In genomic region chr2:91957096-91957495, GRCm38 (mm10) we compare ENCODE assay signal across 8 mouse cellular contexts. TPM values are rescaled to one million over a fixed set of nuclear protein-coding genes. Genes with fewer than 3 reads are reported as not detected.
DNase-seq lines count a peak whose midpoint lies in the region; ATAC-seq and TF ChIP-seq lines count a peak whose summit lies in the region.

No protein-coding gene starts in this region.

- 23% methylated on average over 3 of the region's 4 CpGs for WGBS in kidney, postnatal 0 days
- 31% methylated on average over 4 of the region's 4 CpGs for WGBS in kidney, embryonic 15.5 days
- 17% methylated on average over 4 of the region's 4 CpGs for WGBS in hindbrain, embryonic 16.5 days
- WGBS in limb, embryonic 12.5 days: 33% methylated on average over 4 of the region's 4 CpGs
- 52% methylated on average over 4 of the region's 4 CpGs for WGBS in kidney, embryonic 14.5 days

- no peak overlapping the region for H3K4me3 ChIP-seq in kidney, postnatal 0 days (replicated peaks; ENCODE audit: low read depth, low read length)
- H3K4me3 ChIP-seq in kidney, embryonic 15.5 days (replicated peaks): no peak overlapping the region
- H3K4me3 ChIP-seq in hindbrain, embryonic 16.5 days (ENCODE audit: low read length): no peak overlapping the region
- H3K4me3 ChIP-seq in limb, embryonic 12.5 days (replicated peaks): no peak overlapping the region
- no peak overlapping the region for H3K4me3 ChIP-seq in myocyte
- H3K4me3 ChIP-seq in kidney, embryonic 14.5 days (ENCODE audit: low read length): no peak overlapping the region

- H3K4me1 ChIP-seq in kidney, postnatal 0 days (replicated peaks; ENCODE audit: insufficient read depth, low read length): peaks cover 22% of the 10 kb centered on the region
- peaks cover 74% of the 10 kb centered on the region for H3K4me1 ChIP-seq in kidney, embryonic 15.5 days
- peaks cover 33% of the 10 kb centered on the region for H3K4me1 ChIP-seq in hindbrain, embryonic 16.5 days (ENCODE audit: control insufficient read depth, insufficient read depth, low read depth, low read length)
- H3K4me1 ChIP-seq in limb, embryonic 12.5 days (replicated peaks): peaks cover 34% of the 10 kb centered on the region
- H3K4me1 ChIP-seq in kidney, embryonic 14.5 days (ENCODE audit: control insufficient read depth, insufficient read depth, low read length): peaks cover 25% of the 10 kb centered on the region

- no peak for TF ChIP-seq CTCF in kidney, postnatal 0 days (IDR thresholded peaks at IDR 0.05; ENCODE audit: low read depth)

- no peaks in the 10 kb centered on the region for H3K9me3 ChIP-seq in kidney, postnatal 0 days (replicated peaks; ENCODE audit: low read length)
- no peaks in the 10 kb centered on the region for H3K9me3 ChIP-seq in kidney, embryonic 15.5 days (replicated peaks)
- H3K9me3 ChIP-seq in hindbrain, embryonic 16.5 days (ENCODE audit: control insufficient read depth, low read length): no peaks in the 10 kb centered on the region
- H3K9me3 ChIP-seq in limb, embryonic 12.5 days: no peaks in the 10 kb centered on the region
- H3K9me3 ChIP-seq in kidney, embryonic 14.5 days (ENCODE audit: control insufficient read depth, low read length): no peaks in the 10 kb centered on the region

- H3K9ac ChIP-seq in kidney, postnatal 0 days (ENCODE audit: low read depth, low read length): no peak overlapping the region
- no peak overlapping the region for H3K9ac ChIP-seq in kidney, embryonic 15.5 days
- peak overlapping the region; percentile 20 for H3K9ac ChIP-seq in hindbrain, embryonic 16.5 days (ENCODE audit: low read depth, low read length)
- H3K9ac ChIP-seq in limb, embryonic 12.5 days (replicated peaks): 0 out of 2 replicates have a peak overlapping the region, but pooled peaks have one; percentile 40
- H3K9ac ChIP-seq in kidney, embryonic 14.5 days (ENCODE audit: low read depth, low read length): no peak overlapping the region; the same call in 1 of the 2 replicates

- H3K27ac ChIP-seq in kidney, postnatal 0 days: no peak overlapping the region
- H3K27ac ChIP-seq in kidney, embryonic 15.5 days: no peak overlapping the region
- H3K27ac ChIP-seq in hindbrain, embryonic 16.5 days (ENCODE audit: low read depth, low read length): no peak overlapping the region
- 0 out of 2 replicates have a peak overlapping the region, but pooled peaks have one; percentile 29 for H3K27ac ChIP-seq in limb, embryonic 12.5 days
- no peak overlapping the region for H3K27ac ChIP-seq in kidney, embryonic 14.5 days (ENCODE audit: low read depth, low read length)

- H3K4me2 ChIP-seq in kidney, postnatal 0 days (ENCODE audit: low read length): no peak overlapping the region
- no peak overlapping the region for H3K4me2 ChIP-seq in kidney, embryonic 15.5 days
- no peak overlapping the region for H3K4me2 ChIP-seq in hindbrain, embryonic 16.5 days (ENCODE audit: low read length)
- peak overlapping the region; percentile 19; the same call in 1 of the 2 replicates for H3K4me2 ChIP-seq in limb, embryonic 12.5 days
- H3K4me2 ChIP-seq in myocyte (ENCODE audit: low read depth): peak overlapping the region; percentile 49
- H3K4me2 ChIP-seq in kidney, embryonic 14.5 days (replicated peaks; ENCODE audit: low read depth, low read length): no peak overlapping the region

- peaks cover 62% of the 10 kb centered on the region for H3K79me2 ChIP-seq in myocyte (ENCODE audit: control insufficient read depth, insufficient read depth)

- H3K36me3 ChIP-seq in kidney, postnatal 0 days (ENCODE audit: insufficient read depth, low read length): no peaks in the 10 kb centered on the region
- 0 out of 2 replicates have a peak, but pooled peaks cover 6% of the 10 kb centered on the region for H3K36me3 ChIP-seq in kidney, embryonic 15.5 days
- no peaks in the 10 kb centered on the region for H3K36me3 ChIP-seq in hindbrain, embryonic 16.5 days (ENCODE audit: control insufficient read depth, insufficient read depth, low read length)
- peaks cover 5% of the 10 kb centered on the region; the same call in 1 of the 2 replicates for H3K36me3 ChIP-seq in limb, embryonic 12.5 days
- no peaks in the 10 kb centered on the region for H3K36me3 ChIP-seq in myocyte (ENCODE audit: control insufficient read depth, insufficient read depth)
- H3K36me3 ChIP-seq in kidney, embryonic 14.5 days (ENCODE audit: control insufficient read depth, insufficient read depth, low read length): no peaks in the 10 kb centered on the region; the same call in 1 of the 2 replicates

- no peak for TF ChIP-seq POLR2A in myocyte (IDR thresholded peaks at IDR 0.05; ENCODE audit: insufficient read length, low read depth)

- 0 out of 2 replicates have a peak, but pooled peaks have one; percentile 18 for ATAC-seq in kidney, postnatal 0 days (replicated peaks; ENCODE audit: low FRiP score, low read depth)
- no peak; the same call in 1 of the 2 replicates for ATAC-seq in kidney, embryonic 15.5 days (replicated peaks; ENCODE audit: low FRiP score)
- peak; percentile 51 for ATAC-seq in common myeloid progenitor, adult 5-6 weeks (replicated peaks; ENCODE audit: low read depth, poor library complexity, severe bottlenecking)
- peak; percentile 46; the same call in 1 of the 2 replicates for ATAC-seq in hindbrain, embryonic 16.5 days
- peak; percentile 52; the same call in 1 of the 2 replicates for ATAC-seq in limb, embryonic 12.5 days (ENCODE audit: insufficient number of reproducible peaks, insufficient read depth, low FRiP score, low TSS enrichment, low read depth)
- ATAC-seq in kidney, embryonic 14.5 days (ENCODE audit: low FRiP score, low TSS enrichment): no peak

- DNase-seq in kidney, postnatal 0 days (ENCODE audit: low spot score): no peak
- DNase-seq in testis, postnatal 10 days (ENCODE audit: low spot score): no peak

- no peaks in the 10 kb centered on the region for H3K27me3 ChIP-seq in kidney, postnatal 0 days (ENCODE audit: insufficient read depth, low read length)
- no peaks in the 10 kb centered on the region for H3K27me3 ChIP-seq in kidney, embryonic 15.5 days
- no peaks in the 10 kb centered on the region for H3K27me3 ChIP-seq in hindbrain, embryonic 16.5 days (replicated peaks; ENCODE audit: control insufficient read depth, insufficient read depth, low read length)
- H3K27me3 ChIP-seq in limb, embryonic 12.5 days: no peaks in the 10 kb centered on the region
- H3K27me3 ChIP-seq in myocyte (ENCODE audit: control insufficient read depth, insufficient read depth, insufficient read length): no peaks in the 10 kb centered on the region
- no peaks in the 10 kb centered on the region for H3K27me3 ChIP-seq in kidney, embryonic 14.5 days (ENCODE audit: control insufficient read depth, insufficient read depth, low read length)

- no peak overlapping the region for H3ac ChIP-seq in myocyte (ENCODE audit: control insufficient read depth, insufficient read length)

TF ChIP-seq in myocyte, 11 proteins besides CTCF, POLR2A, EP300 and RAD21 (continues in another document):
- TF ChIP-seq USF1 (IDR thresholded peaks at IDR 0.05; ENCODE audit: low read depth) (no peak), MAX (IDR thresholded peaks at IDR 0.05; ENCODE audit: low read depth) (no peak), MYOD1 (IDR thresholded peaks at IDR 0.05; ENCODE audit: control insufficient read depth in 1 of 3, insufficient read length in 2 of 3, low read depth in 2 of 3) (peak in 1 of 3 experiments; percentile 60), TCF3 (IDR thresholded peaks at IDR 0.05; ENCODE audit: insufficient read length, low read depth) (no peak), E2F4 (IDR thresholded peaks at IDR 0.05; ENCODE audit: insufficient read depth) (no peak), REST (IDR thresholded peaks at IDR 0.05; ENCODE audit: insufficient read depth, insufficient read length) (no peak)

RNA-seq across cellular contexts. Expression of gene Gm9821, which starts 11.6 kb away (rescaled TPM):
- polyA plus RNA-seq in kidney, postnatal 0 days (2015; fragmentation: Nextera tagmentation; extraction: Ambion mirVana): 0.12 TPM in 1 of 2 replicates, not detected in the other
- 0.49 and 0.53 TPM in 2 replicates for polyA plus RNA-seq in kidney, embryonic 15.5 days (2015; fragmentation: Nextera tagmentation; extraction: Ambion mirVana)
- total RNA-seq in common myeloid progenitor, adult 5-6 weeks (2017): 0.49 and 1.5 TPM in 2 replicates
- 0.16 and 0.29 TPM in 2 replicates for polyA plus RNA-seq in hindbrain, embryonic 16.5 days (2015; fragmentation: Nextera tagmentation; extraction: Ambion mirVana)
- polyA plus RNA-seq in limb, embryonic 12.5 days (2016; fragmentation: Nextera tagmentation; extraction: Ambion mirVana): 0.28 and 0.59 TPM in 2 replicates
- polyA plus RNA-seq in myocyte (2012; fragmentation: generic; extraction: Trizol): 4.7 TPM
- 0.31 and 0.49 TPM in 2 replicates for polyA plus RNA-seq in kidney, embryonic 14.5 days (2014; fragmentation: Nextera tagmentation; extraction: Ambion mirVana)

RNA-seq across cellular contexts. Expression of gene Dgkz, which starts 18.6 kb away (rescaled TPM):
- polyA plus RNA-seq in kidney, postnatal 0 days (2015; fragmentation: Nextera tagmentation; extraction: Ambion mirVana): 32.1 and 32.4 TPM in 2 replicates
- 37.7 and 46.7 TPM in 2 replicates for polyA plus RNA-seq in kidney, embryonic 15.5 days (2015; fragmentation: Nextera tagmentation; extraction: Ambion mirVana)
- 102 and 117 TPM in 2 replicates for total RNA-seq in common myeloid progenitor, adult 5-6 weeks (2017)
- polyA plus RNA-seq in hindbrain, embryonic 16.5 days (2015; fragmentation: Nextera tagmentation; extraction: Ambion mirVana): 32.3 and 37.5 TPM in 2 replicates
- 33.7 and 39.9 TPM in 2 replicates for polyA plus RNA-seq in limb, embryonic 12.5 days (2016; fragmentation: Nextera tagmentation; extraction: Ambion mirVana)
- polyA plus RNA-seq in myocyte (2012; fragmentation: generic; extraction: Trizol): 68.4 TPM
- 35.6 and 57.5 TPM in 2 replicates for polyA plus RNA-seq in kidney, embryonic 14.5 days (2014; fragmentation: Nextera tagmentation; extraction: Ambion mirVana)

RNA-seq across cellular contexts. Expression of gene Mdk, which starts 25.0 kb away (rescaled TPM):
- polyA plus RNA-seq in kidney, postnatal 0 days (2015; fragmentation: Nextera tagmentation; extraction: Ambion mirVana): 639 and 693 TPM in 2 replicates
- polyA plus RNA-seq in kidney, embryonic 15.5 days (2015; fragmentation: Nextera tagmentation; extraction: Ambion mirVana): 1,215 and 1,266 TPM in 2 replicates
- total RNA-seq in common myeloid progenitor, adult 5-6 weeks (2017): 0.44 TPM in 1 of 2 replicates, not detected in the other
- 160 and 182 TPM in 2 replicates for polyA plus RNA-seq in hindbrain, embryonic 16.5 days (2015; fragmentation: Nextera tagmentation; extraction: Ambion mirVana)
- polyA plus RNA-seq in limb, embryonic 12.5 days (2016; fragmentation: Nextera tagmentation; extraction: Ambion mirVana): 2,281 and 2,291 TPM in 2 replicates
- polyA plus RNA-seq in myocyte (2012; fragmentation: generic; extraction: Trizol): 0.29 TPM
- 1,361 and 1,922 TPM in 2 replicates for polyA plus RNA-seq in kidney, embryonic 14.5 days (2014; fragmentation: Nextera tagmentation; extraction: Ambion mirVana)

RNA-seq across cellular contexts. Expression of gene Chrm4, which starts 30.0 kb away (rescaled TPM):
- 0.22 TPM in 1 of 2 replicates, not detected in the other for polyA plus RNA-seq in kidney, postnatal 0 days (2015; fragmentation: Nextera tagmentation; extraction: Ambion mirVana)
- 0.42 TPM in 1 of 2 replicates, not detected in the other for polyA plus RNA-seq in kidney, embryonic 15.5 days (2015; fragmentation: Nextera tagmentation; extraction: Ambion mirVana)
- 0.96 TPM in 1 of 2 replicates, not detected in the other for total RNA-seq in common myeloid progenitor, adult 5-6 weeks (2017)
- 1.5 TPM in 2 replicates for polyA plus RNA-seq in hindbrain, embryonic 16.5 days (2015; fragmentation: Nextera tagmentation; extraction: Ambion mirVana)
- 0.33 and 0.65 TPM in 2 replicates for polyA plus RNA-seq in limb, embryonic 12.5 days (2016; fragmentation: Nextera tagmentation; extraction: Ambion mirVana)
- 0.64 TPM for polyA plus RNA-seq in myocyte (2012; fragmentation: generic; extraction: Trizol)
- polyA plus RNA-seq in kidney, embryonic 14.5 days (2014; fragmentation: Nextera tagmentation; extraction: Ambion mirVana): not detected in 2 replicates

Comparison
In these comparisons a context has a peak if more than half of its experiments do, and no peak if none do; other contexts are left out.
1. ATAC-seq: peak in kidney, postnatal 0 days (single experiment), common myeloid progenitor, adult 5-6 weeks (single experiment), hindbrain, embryonic 16.5 days (single experiment) and limb, embryonic 12.5 days (single experiment); none in kidney, embryonic 15.5 days (single experiment) and kidney, embryonic 14.5 days (single experiment).
2. H3K4me2 ChIP-seq: peak in limb, embryonic 12.5 days (single experiment) and myocyte (single experiment); none in kidney, postnatal 0 days (single experiment), kidney, embryonic 15.5 days (single experiment), hindbrain, embryonic 16.5 days (single experiment) and kidney, embryonic 14.5 days (single experiment).
3. H3K9ac ChIP-seq: peak in hindbrain, embryonic 16.5 days (single experiment) and limb, embryonic 12.5 days (single experiment); none in kidney, postnatal 0 days (single experiment), kidney, embryonic 15.5 days (single experiment) and kidney, embryonic 14.5 days (single experiment).
4. RNA of gene Mdk, which starts 25.0 kb away (polyA plus RNA-seq): 2,281 to 2,291 TPM in limb, embryonic 12.5 days, 1,361 to 1,922 TPM in kidney, embryonic 14.5 days, 1,215 to 1,266 TPM in kidney, embryonic 15.5 days, 639 to 693 TPM in kidney, postnatal 0 days and 160 to 182 TPM in hindbrain, embryonic 16.5 days; 0.29 TPM in myocyte (single experiment); every median in the first group is over 100 times any median in the second.